Mouse (Mus musculus): Measurements from ENCODE around the gene Zxdc.

- no peak for TF ChIP-seq CTCF (IDR thresholded peaks at IDR 0.05; ENCODE audit: borderline replicate concordance, extremely low read depth, insufficient read depth, insufficient read length)
- no peak for TF ChIP-seq POLR2A (IDR thresholded peaks at IDR 0.05; ENCODE audit: borderline replicate concordance, extremely low read depth, insufficient read depth, insufficient read length, poor library complexity, severe bottlenecking)
Measured at GRCm38 (mm10) chr6:90321811-90322210, 47.5 kb upstream of the Zxdc start.
